Mouse (Mus musculus): ENCODE results near the gene Emilin2. TPM values are rescaled to one million over a fixed set of nuclear protein-coding genes. Genes with fewer than 3 reads are reported as not detected.

Emilin2 gene
- total and polyA plus RNA-seq, 3 experiments: 37.2 to 43.5 (median 43.3) TPM

GRCm38 (mm10) chr17:71223676-71224075, 88.1 kb downstream of the Emilin2 start:
- no peak overlapping the region for H3K27ac ChIP-seq
- no peaks in the 10 kb centered on the region for H3K27me3 ChIP-seq (ENCODE audit: control insufficient read depth, insufficient read depth, low read length)
- H3K4me3 ChIP-seq: no peak overlapping the region
- no peak for DNase-seq
- intact Hi-C loops (cut with DNase I): no loop called here
- H3K79me2 ChIP-seq (replicated peaks; ENCODE audit: control insufficient read depth, insufficient read depth, low read length): no peaks in the 10 kb centered on the region
- TF ChIP-seq POLR2A (IDR thresholded peaks at IDR 0.05; ENCODE audit: insufficient read depth, low read depth, low read length) (no peak), EP300 (IDR thresholded peaks at IDR 0.05; ENCODE audit: insufficient read depth, low read depth, low read length) (no peak), CTCF (IDR thresholded peaks at IDR 0.05) (no peak)
- WGBS: 74% methylated on average over 5 of the region's 5 CpGs
- H3K9ac ChIP-seq (ENCODE audit: low read depth, low read length): no peak overlapping the region
- no peaks in the 10 kb centered on the region; the same call in none of the 2 replicates for H3K4me1 ChIP-seq (ENCODE audit: control insufficient read depth, insufficient read depth, low read length)
- no peaks in the 10 kb centered on the region; the same call in 1 of the 2 replicates for H3K36me3 ChIP-seq (ENCODE audit: control insufficient read depth, insufficient read depth, low read length)

GRCm38 (mm10) chr17:71221383-71221782, 90.4 kb downstream of the Emilin2 start:
- H3K4me1 ChIP-seq (ENCODE audit: control insufficient read depth, insufficient read depth, low read length): no peaks in the 10 kb centered on the region; the same call in none of the 2 replicates
- intact Hi-C loops (cut with DNase I): no loop called here
- 77% methylated on average over 3 of the region's 3 CpGs for WGBS

GRCm38 (mm10) chr17:71217111-71217685, 94.6 kb downstream of the Emilin2 start:
- no peak for TF ChIP-seq CTCF (IDR thresholded peaks at IDR 0.05)
- TF ChIP-seq POLR2A (IDR thresholded peaks at IDR 0.05; ENCODE audit: insufficient read depth, low read depth, low read length): no peak
- TF ChIP-seq EP300 (IDR thresholded peaks at IDR 0.05; ENCODE audit: insufficient read depth, low read depth, low read length): no peak
- Histone ChIP-seq H3K4me1 (ENCODE audit: control insufficient read depth, insufficient read depth, low read length) (peaks cover 1% of the 10 kb centered on the region), H3K9ac (ENCODE audit: low read depth, low read length) (no peak overlapping the region), H3K36me3 (ENCODE audit: control insufficient read depth, insufficient read depth, low read length) (no peaks in the 10 kb centered on the region; the same call in 1 of the 2 replicates), H3K27me3 (ENCODE audit: control insufficient read depth, insufficient read depth, low read length) (no peaks in the 10 kb centered on the region), H3K4me3 (no peak overlapping the region), H3K27ac (no peak overlapping the region), H3K79me2 (replicated peaks; ENCODE audit: control insufficient read depth, insufficient read depth, low read length) (0 out of 2 replicates have a peak, but pooled peaks cover 2% of the 10 kb centered on the region)
- intact Hi-C loops (cut with DNase I): no loop called here
- WGBS: 85% methylated on average over 5 of the region's 5 CpGs
- DNase-seq: no peak

More at GRCm38 (mm10) chr17:71221383-71221782, 90.4 kb downstream of the Emilin2 start:
- DNase-seq: no peak
- Histone ChIP-seq H3K27me3 (ENCODE audit: control insufficient read depth, insufficient read depth, low read length) (no peaks in the 10 kb centered on the region), H3K79me2 (replicated peaks; ENCODE audit: control insufficient read depth, insufficient read depth, low read length) (no peaks in the 10 kb centered on the region), H3K4me3 (no peak overlapping the region), H3K9ac (ENCODE audit: low read depth, low read length) (no peak overlapping the region), H3K27ac (no peak overlapping the region), H3K36me3 (ENCODE audit: control insufficient read depth, insufficient read depth, low read length) (no peaks in the 10 kb centered on the region; the same call in 1 of the 2 replicates)
- TF ChIP-seq CTCF (IDR thresholded peaks at IDR 0.05) (no peak), EP300 (IDR thresholded peaks at IDR 0.05; ENCODE audit: insufficient read depth, low read depth, low read length) (no peak), POLR2A (IDR thresholded peaks at IDR 0.05; ENCODE audit: insufficient read depth, low read depth, low read length) (no peak)

GRCm38 (mm10) chr17:71216263-71216662, 95.5 kb downstream of the Emilin2 start:
- TF ChIP-seq POLR2A (IDR thresholded peaks at IDR 0.05; ENCODE audit: insufficient read depth, low read depth, low read length) (no peak), CTCF (IDR thresholded peaks at IDR 0.05) (no peak), EP300 (IDR thresholded peaks at IDR 0.05; ENCODE audit: insufficient read depth, low read depth, low read length) (no peak)
- H3K36me3 ChIP-seq (ENCODE audit: control insufficient read depth, insufficient read depth, low read length): no peaks in the 10 kb centered on the region; the same call in 1 of the 2 replicates
- H3K79me2 ChIP-seq (replicated peaks; ENCODE audit: control insufficient read depth, insufficient read depth, low read length): 0 out of 2 replicates have a peak, but pooled peaks cover 2% of the 10 kb centered on the region
- H3K4me1 ChIP-seq (ENCODE audit: control insufficient read depth, insufficient read depth, low read length): peaks cover 1% of the 10 kb centered on the region
- 95% methylated on average over 2 of the region's 2 CpGs for WGBS
- H3K4me3 ChIP-seq: no peak overlapping the region
- no peak overlapping the region for H3K9ac ChIP-seq (ENCODE audit: low read depth, low read length)
- intact Hi-C loops (cut with DNase I): no loop called here
- H3K27ac ChIP-seq: no peak overlapping the region
- DNase-seq: no peak
- no peaks in the 10 kb centered on the region for H3K27me3 ChIP-seq (ENCODE audit: control insufficient read depth, insufficient read depth, low read length)

- Histone ChIP-seq H3K4me1 (ENCODE audit: control insufficient read depth, insufficient read depth, low read length) (peaks cover 1% of the 10 kb centered on the region; the same call in 1 of the 2 replicates), H3K27ac (no peak overlapping the region), H3K36me3 (ENCODE audit: control insufficient read depth, insufficient read depth, low read length) (no peaks in the 10 kb centered on the region; the same call in 1 of the 2 replicates), H3K9ac (ENCODE audit: low read depth, low read length) (no peak overlapping the region), H3K27me3 (ENCODE audit: control insufficient read depth, insufficient read depth, low read length) (no peaks in the 10 kb centered on the region), H3K79me2 (replicated peaks; ENCODE audit: control insufficient read depth, insufficient read depth, low read length) (0 out of 2 replicates have a peak, but pooled peaks cover 2% of the 10 kb centered on the region), H3K4me3 (no peak overlapping the region)
- DNase-seq: no peak
- intact Hi-C loops (cut with DNase I): no loop called here
- WGBS: 77% methylated on average over 2 of the region's 2 CpGs
- TF ChIP-seq POLR2A (IDR thresholded peaks at IDR 0.05; ENCODE audit: insufficient read depth, low read depth, low read length) (no peak), EP300 (IDR thresholded peaks at IDR 0.05; ENCODE audit: insufficient read depth, low read depth, low read length) (no peak), CTCF (IDR thresholded peaks at IDR 0.05) (no peak)
These were observed 96.4 kb downstream of the Emilin2 start for GRCm38 (mm10) chr17:71215241-71215839.
